Mouse (Mus musculus) neural tube, embryonic 12.5 days (tissue): ENCODE measurements at regions not wholly inside any gene's neighbourhood (a gene's known extent, or its start where the extent isn't known, plus 50 kb on each side); places are given as distances from the start of the nearest gene placed in this dataset.

Experiments used
- ATAC-seq: fragments of 200-750 bp; cut with Nextera tagmentation; 2 replicates; pipeline ENCODE4 v1.8.0; 2017; ENCODE audit warnings: low read depth, mild to moderate bottlenecking, moderate TSS enrichment, moderate library complexity; ENCODE audit not compliant: low FRiP score
- H3K27ac ChIP-seq: fragments of 300-500 bp; sonication (generic); 2 replicates; pipeline ENCODE4 v1.5.1; 2016
- H3K27me3 ChIP-seq: fragments of 300-500 bp; sonication (generic); replicated peaks from 2 replicates; pipeline ENCODE4 v1.6.1; 2016; ENCODE audit warnings: mild to moderate bottlenecking
- H3K36me3 ChIP-seq: fragments of 300-500 bp; sonication (generic); 2 replicates; pipeline ENCODE4 v1.6.1; 2016; ENCODE audit warnings: mild to moderate bottlenecking
- H3K4me1 ChIP-seq: fragments of 300-500 bp; sonication (generic); 2 replicates; pipeline ENCODE4 v1.6.1; 2016
- H3K4me2 ChIP-seq: fragments of 300-500 bp; sonication (generic); replicated peaks from 2 replicates; pipeline ENCODE4 v1.6.1; 2016; ENCODE audit warnings: mild to moderate bottlenecking
- H3K4me3 ChIP-seq: fragments of 300-500 bp; sonication (generic); 2 replicates; pipeline ENCODE4 v1.5.1; 2016
- H3K9ac ChIP-seq: fragments of 300-500 bp; sonication (generic); 2 replicates; pipeline ENCODE4 v1.6.1; 2016; ENCODE audit warnings: mild to moderate bottlenecking
- H3K9me3 ChIP-seq: fragments of 300-500 bp; sonication (generic); 2 replicates; pipeline ENCODE4 v1.6.1; 2016; ENCODE audit warnings: mild to moderate bottlenecking
- WGBS: fragments of 180-500 bp; shearing (Covaris S2); methylation state at CpG from one replicate; pipeline ENCODE4 v1.1.7; 2016; 5-methylcytosine and 5-hydroxymethylcytosine counted together

DNA sequence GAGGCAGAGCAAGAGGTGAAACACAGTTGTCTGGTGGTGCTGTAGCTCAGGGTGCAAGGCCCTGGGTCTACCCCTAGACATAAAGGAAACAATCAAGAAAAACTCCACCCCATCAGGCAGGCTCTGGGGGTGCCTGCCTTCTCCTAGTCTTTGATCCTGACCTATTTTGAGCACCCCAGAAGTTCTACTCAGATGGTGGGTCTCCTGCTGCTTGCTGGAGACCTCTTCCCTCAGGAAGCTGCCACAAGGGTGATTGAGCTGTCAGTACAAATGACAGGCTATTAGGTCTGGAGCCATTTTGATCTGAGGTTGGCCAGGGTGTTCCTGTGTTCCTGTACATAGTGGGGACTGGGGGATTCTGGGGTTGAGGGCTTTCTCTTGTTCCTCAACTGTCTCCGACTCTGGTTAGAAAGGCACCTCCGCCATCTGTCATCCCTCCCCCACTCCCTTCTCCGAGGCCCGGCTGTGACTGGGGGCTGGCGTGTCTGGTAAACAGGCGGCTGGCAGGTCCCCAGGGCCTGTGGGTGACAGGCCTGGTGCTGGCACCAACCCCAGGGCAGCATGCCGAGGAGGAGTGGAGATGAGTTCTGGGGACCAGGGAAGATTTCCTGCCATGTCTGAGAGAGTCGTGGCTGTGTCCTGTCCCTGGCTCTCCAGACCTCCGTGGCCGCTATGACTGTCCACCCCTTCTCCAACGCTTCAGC, 97.2 kb downstream of the Cstad start:
- Histone ChIP-seq H3K4me2 (peak overlapping the region; percentile 65), H3K27ac (peak overlapping the region; percentile 100), H3K4me3 (no peak overlapping the region), H3K36me3 (no peaks in the 10 kb centered on the region), H3K9ac (peak overlapping the region; percentile 51; the same call in 1 of the 2 replicates), H3K4me1 (peaks cover 60% of the 10 kb centered on the region), H3K27me3 (no peaks in the 10 kb centered on the region), H3K9me3 (no peaks in the 10 kb centered on the region)
- 3% methylated on average over 11 of the region's 11 CpGs for WGBS
- peak; percentile 34 for ATAC-seq

DNA sequence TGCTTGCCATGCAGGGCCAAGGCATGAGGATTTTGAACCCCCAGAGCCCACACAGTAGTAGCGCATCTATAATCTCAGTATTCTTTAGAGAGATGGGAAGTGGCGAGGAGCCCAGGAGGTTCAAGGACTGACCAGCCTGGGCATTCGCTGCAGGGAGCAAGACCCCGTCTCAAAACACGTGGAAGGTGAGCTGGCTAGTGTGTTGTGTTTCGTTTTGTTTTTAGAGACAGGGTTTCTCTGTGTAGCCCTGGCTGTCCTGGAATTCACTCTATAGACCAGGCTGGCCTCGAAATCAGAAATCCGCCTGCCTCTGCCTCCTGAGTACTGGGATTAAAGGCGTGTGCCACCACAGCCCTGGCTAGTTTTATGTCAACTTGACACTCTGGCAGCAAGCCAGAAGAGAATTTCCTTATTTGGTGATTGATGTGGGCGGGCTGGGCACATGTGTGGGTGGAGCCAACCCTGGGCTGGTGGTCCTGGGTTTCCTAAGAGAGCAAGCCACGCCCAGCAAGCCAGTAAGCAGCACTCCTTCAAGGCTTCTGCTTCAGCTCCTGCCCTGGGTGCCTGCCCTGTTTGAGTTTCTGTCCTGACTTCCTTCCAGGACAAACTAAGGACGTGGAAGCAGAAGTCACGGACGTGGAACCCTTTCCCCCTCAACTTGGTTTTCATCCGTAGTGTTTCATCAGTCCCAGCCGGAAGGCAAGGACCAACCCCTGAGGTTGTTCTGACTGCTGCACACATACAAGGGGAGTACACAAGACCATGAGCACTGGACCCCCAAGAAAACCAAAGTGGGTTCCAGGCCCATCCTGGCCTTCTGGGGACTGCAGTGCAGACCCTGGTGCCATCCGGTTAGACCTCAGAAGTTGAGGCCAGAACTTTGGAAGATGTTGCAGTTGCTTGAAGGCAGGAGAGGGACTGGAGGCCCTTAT, 96.4 kb downstream of the Cstad start:
- Histone ChIP-seq H3K4me3 (no peak overlapping the region), H3K4me1 (peaks cover 64% of the 10 kb centered on the region), H3K4me2 (no peak overlapping the region), H3K9ac (no peak overlapping the region), H3K36me3 (no peaks in the 10 kb centered on the region), H3K27me3 (no peaks in the 10 kb centered on the region), H3K27ac (peak overlapping the region; percentile 100), H3K9me3 (no peaks in the 10 kb centered on the region)
- ATAC-seq = no peak
- 86% methylated on average over 17 of the region's 17 CpGs for WGBS

DNA sequence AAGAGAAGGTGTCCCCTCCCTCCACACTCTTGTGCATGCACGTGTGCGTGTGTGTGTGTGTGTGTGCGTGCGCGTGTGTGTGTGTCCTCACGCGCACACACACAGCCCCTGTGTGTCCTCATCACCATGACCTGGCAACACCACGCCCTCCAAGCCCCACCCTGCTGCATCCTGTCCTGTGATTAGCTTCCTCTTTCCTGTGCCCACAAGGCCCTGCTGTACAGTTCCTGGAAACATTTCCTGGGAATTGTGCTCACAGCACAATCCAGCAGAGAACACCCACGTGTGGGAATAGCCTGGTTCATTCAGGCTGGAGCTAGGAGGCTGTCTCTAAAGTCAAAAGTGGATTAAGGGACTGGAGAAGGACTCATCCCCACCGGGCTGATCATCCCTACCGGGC, 95.5 kb downstream of the Cstad start:
- Histone ChIP-seq H3K4me1 (peaks cover 62% of the 10 kb centered on the region), H3K9me3 (no peaks in the 10 kb centered on the region), H3K36me3 (no peaks in the 10 kb centered on the region), H3K27me3 (no peaks in the 10 kb centered on the region), H3K9ac (no peak overlapping the region; the same call in 1 of the 2 replicates), H3K4me2 (no peak overlapping the region), H3K27ac (0 out of 2 replicates have a peak overlapping the region, but pooled peaks have one; percentile 39), H3K4me3 (no peak overlapping the region)
- whole genome bisulfite sequencing = 79% methylated on average over 11 of the region's 11 CpGs
- ATAC-seq = no peak

DNA sequence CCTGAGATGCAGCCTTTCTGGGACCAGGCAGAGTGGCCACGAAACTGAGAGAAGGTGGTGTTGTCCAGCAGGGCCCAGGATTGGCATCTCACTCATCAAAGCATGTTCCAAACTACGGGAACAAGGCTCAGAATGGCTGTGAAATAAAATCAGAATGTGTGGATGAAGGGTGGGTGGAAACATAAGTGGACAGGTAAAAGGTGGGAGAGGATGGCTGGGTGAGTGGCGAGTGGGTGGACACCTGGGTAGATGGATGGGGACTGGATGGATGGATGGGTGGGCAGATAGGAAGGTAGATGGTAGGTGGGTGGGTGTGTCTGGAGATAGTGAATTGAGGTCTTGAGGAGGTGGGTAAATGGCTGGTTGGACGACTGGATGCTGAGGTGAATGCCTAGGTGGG, 93.6 kb downstream of the Cstad start:
- Histone ChIP-seq H3K4me1 (peaks cover 51% of the 10 kb centered on the region), H3K9me3 (no peaks in the 10 kb centered on the region), H3K4me2 (no peak overlapping the region), H3K27me3 (no peaks in the 10 kb centered on the region), H3K4me3 (no peak overlapping the region), H3K36me3 (no peaks in the 10 kb centered on the region), H3K9ac (no peak overlapping the region), H3K27ac (no peak overlapping the region)
- ATAC-seq = no peak
- 82% methylated on average over 4 of the region's 4 CpGs for WGBS

DNA sequence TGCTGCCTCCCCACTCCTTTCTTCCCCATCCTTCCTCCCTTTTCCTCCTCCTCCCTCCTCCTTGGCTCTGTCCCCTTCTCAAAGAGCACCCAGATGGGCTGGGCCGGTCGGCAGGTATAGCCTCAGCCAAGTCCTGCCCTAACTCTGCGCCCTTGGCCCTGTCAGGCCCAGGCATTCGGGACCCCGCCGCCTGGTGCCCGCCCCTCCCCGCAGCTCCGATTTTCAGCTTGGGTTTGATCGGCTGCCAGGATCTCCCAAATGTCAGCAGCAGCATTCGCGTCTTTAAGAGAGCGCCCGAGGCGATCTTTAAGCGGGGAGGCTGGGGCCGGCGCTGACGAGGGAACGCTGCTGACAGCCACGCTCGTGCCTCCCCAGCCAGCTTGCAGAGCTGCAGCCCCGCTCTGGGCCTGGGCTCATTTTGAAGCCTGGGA, 92.3 kb downstream of the Cstad start:
- Histone ChIP-seq H3K9me3 (no peaks in the 10 kb centered on the region), H3K4me2 (peak overlapping the region; percentile 40), H3K27me3 (no peaks in the 10 kb centered on the region), H3K4me1 (peaks cover 48% of the 10 kb centered on the region), H3K4me3 (no peak overlapping the region), H3K27ac (peak overlapping the region; percentile 46; the same call in 1 of the 2 replicates), H3K36me3 (no peaks in the 10 kb centered on the region), H3K9ac (peak overlapping the region; percentile 40)
- ATAC-seq = no peak
- WGBS = 3% methylated on average over 23 of the region's 23 CpGs

DNA sequence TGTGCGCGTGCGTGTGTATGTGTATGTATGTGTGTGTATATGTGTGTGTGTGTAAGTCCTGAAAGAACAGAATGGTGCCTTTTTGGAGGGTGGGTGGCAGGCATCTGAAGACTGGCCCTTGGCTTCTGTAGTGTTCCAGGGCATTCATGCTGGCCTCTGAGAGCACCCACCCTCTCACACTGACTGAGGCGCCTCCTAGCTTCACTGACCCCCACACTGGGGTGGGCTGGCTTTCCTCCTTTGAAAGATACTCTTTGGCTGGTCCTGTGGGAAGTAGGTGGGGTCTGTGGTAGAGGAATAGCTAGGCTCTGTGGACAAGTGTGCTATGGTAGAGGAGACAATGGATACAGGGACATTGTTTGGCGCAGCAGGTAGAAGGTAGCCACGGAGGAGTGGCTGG, 91.5 kb downstream of the Cstad start:
- ATAC-seq = no peak
- 67% methylated on average over 6 of the region's 6 CpGs for WGBS
- H3K4me3 ChIP-seq = no peak overlapping the region
- H3K9ac ChIP-seq = peak overlapping the region; percentile 40; the same call in 1 of the 2 replicates
- no peak overlapping the region for H3K27ac ChIP-seq
- no peaks in the 10 kb centered on the region for H3K36me3 ChIP-seq
- H3K4me2 ChIP-seq = no peak overlapping the region
- H3K27me3 ChIP-seq = no peaks in the 10 kb centered on the region
- H3K4me1 ChIP-seq = peaks cover 42% of the 10 kb centered on the region
- no peaks in the 10 kb centered on the region for H3K9me3 ChIP-seq

DNA sequence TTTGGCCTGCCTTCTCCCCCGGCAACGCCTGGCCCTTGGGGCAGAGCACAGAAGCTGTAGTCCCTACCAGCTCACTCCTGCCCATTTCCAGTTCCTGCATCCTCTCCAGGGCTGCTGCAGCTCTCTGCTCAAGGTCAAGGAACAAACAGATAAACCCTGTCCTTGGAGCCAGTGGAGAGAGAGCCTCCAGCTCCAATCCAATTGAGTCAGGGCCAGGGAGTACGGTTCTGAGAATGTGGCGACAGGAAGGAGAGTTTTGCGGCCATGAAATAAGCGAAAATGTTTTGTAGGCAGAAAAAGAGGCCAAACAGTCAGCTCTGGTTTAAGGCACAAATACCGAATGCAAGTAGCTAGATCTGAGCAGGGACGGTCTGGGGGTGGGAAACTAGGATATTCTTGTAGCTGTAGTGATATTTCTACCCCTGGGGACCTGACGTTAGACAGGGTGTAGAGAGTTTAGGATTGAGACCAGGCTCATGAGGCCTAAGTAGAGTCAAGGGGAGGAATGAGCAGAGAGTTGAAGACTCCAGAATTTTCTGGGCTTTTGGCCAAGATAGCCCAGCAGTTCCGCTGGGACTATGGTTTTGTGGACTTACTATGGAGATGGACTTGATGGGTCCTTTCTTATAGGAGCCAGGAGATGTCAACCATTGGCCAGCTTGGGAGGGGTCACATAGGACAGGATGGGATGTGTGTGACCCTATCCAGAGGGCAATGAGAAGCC, 90.5 kb downstream of the Cstad start:
- 83% methylated on average over 10 of the region's 10 CpGs for WGBS
- H3K27ac ChIP-seq = no peak overlapping the region

DNA sequence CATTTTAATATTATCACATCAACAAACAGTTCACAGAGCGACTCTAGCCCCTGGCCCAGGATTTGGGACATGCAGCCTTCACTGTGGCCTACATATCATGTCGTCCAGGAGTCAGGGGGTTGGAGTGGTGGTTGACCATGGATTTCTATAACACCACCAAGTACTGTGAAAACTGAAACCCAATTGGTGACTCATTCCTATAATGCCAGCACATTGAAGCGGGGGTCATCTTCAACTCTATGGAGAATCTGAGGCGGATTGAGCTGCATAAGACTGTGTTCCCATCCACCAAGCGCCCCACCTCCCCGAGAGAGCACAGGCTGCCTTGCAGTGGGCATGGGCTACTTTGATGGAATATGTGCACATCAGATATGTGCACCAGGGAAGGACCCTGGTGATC, 89.6 kb downstream of the Cstad start:
- Histone ChIP-seq H3K27ac (no peak overlapping the region), H3K27me3 (no peaks in the 10 kb centered on the region), H3K4me1 (peaks cover 35% of the 10 kb centered on the region), H3K9ac (no peak overlapping the region), H3K36me3 (no peaks in the 10 kb centered on the region; the same call in 1 of the 2 replicates), H3K9me3 (peaks cover 11% of the 10 kb centered on the region; the same call in 1 of the 2 replicates), H3K4me2 (no peak overlapping the region), H3K4me3 (no peak overlapping the region)
- 90% methylated on average over 6 of the region's 6 CpGs for WGBS
- no peak for ATAC-seq

More for the DNA sequence above, 90.5 kb downstream of the Cstad start:
- peaks cover 5% of the 10 kb centered on the region; the same call in 1 of the 2 replicates for H3K9me3 ChIP-seq
- 0 out of 2 replicates have a peak overlapping the region, but pooled peaks have one; percentile 6 for H3K9ac ChIP-seq
- no peaks in the 10 kb centered on the region for H3K27me3 ChIP-seq
- peaks cover 36% of the 10 kb centered on the region for H3K4me1 ChIP-seq
- no peak overlapping the region for H3K4me3 ChIP-seq
- H3K4me2 ChIP-seq = no peak overlapping the region
- H3K36me3 ChIP-seq = no peaks in the 10 kb centered on the region
- ATAC-seq = no peak

DNA sequence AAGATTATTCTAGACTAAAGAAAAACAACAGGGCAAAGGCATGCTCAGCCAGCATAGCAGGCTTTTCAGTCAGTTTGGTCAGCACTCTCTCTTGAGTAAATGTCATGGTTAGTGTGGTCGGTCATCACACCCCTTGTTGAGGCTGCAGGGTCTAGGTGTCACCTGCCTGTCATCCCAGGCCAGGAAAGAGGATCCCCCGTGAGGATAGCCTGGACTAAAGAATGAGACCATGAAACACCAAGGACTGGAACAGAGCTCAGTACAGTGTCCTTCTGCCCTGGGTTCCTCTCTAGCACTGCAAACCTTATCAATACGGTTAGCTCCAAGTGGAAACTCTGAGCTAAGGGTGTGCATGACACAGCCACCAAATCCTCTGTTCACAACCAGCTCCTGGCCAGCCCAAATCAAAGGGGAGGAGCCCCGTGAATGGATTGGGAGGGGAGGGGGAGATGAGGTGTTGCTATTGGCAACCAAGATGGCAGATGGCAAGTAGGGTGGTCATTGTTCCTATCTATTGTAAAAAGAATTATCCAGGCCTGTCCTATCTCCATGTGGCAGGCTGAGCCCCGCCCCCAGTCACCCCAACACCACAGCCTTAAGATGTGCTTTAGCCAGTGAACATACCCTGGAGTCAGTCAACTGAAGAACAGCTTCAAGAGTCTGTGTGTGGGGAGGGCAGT, 87.4 kb downstream of the Cstad start:
- no peak overlapping the region for H3K27ac ChIP-seq
- H3K9me3 ChIP-seq = peaks cover 11% of the 10 kb centered on the region; the same call in 1 of the 2 replicates
- no peak overlapping the region for H3K4me3 ChIP-seq
- 41% methylated on average over 5 of the region's 5 CpGs for WGBS
- no peak overlapping the region for H3K9ac ChIP-seq
- H3K36me3 ChIP-seq = no peaks in the 10 kb centered on the region; the same call in 1 of the 2 replicates
- H3K4me2 ChIP-seq = no peak overlapping the region
- H3K4me1 ChIP-seq = peaks cover 40% of the 10 kb centered on the region
- peak; percentile 56 for ATAC-seq
- H3K27me3 ChIP-seq = no peaks in the 10 kb centered on the region

DNA sequence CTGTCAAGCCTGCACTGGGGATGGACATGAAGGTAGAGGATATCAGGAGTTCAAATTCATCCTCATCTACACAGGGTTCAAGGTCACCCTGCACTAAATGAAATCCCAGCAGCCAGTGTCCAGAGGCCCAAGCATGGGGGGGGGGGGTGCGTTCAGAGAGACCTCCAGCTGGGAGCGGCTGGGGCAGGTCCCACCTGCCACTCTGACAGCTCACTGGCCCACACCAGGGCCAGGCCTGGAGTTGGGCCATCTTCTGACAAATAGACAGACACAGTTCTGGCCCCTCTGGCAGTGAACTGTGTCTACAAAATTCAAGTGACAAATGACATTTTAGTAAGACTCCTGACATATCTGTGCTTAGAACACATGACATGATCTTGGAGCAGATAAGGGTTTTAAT, 86.8 kb downstream of the Cstad start:
- Histone ChIP-seq H3K36me3 (no peaks in the 10 kb centered on the region; the same call in 1 of the 2 replicates), H3K4me2 (no peak overlapping the region), H3K4me1 (peaks cover 40% of the 10 kb centered on the region), H3K4me3 (no peak overlapping the region), H3K9ac (no peak overlapping the region), H3K27ac (no peak overlapping the region), H3K27me3 (0 out of 2 replicates have a peak, but pooled peaks cover under 1% of the 10 kb centered on the region), H3K9me3 (peaks cover 11% of the 10 kb centered on the region; the same call in 1 of the 2 replicates)
- no peak for ATAC-seq
- WGBS = 67% methylated on average over 2 of the region's 2 CpGs

DNA sequence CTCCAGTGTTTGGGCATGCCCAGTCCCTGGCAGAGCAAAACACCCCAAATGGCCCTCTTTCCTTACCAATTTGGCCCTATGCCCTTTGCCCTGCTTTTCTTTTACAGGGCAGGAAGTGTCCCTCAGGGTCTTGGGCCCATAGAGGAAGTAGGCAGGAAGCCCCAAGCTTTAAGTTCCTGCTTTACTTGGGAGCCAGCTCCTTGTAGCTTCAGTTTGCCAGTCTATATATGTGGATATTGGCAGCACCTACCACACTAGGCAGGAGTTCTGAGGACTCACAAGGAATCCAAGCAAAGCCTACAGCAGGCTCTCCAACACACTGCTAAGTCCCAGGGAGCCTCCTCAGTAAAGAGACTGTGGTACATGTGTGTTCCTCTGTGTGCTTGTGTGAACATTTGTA, 84.2 kb downstream of the Cstad start:
- H3K27me3 ChIP-seq = peaks cover 11% of the 10 kb centered on the region; the same call in 1 of the 2 replicates
- no peak overlapping the region for H3K27ac ChIP-seq
- H3K4me3 ChIP-seq = no peak overlapping the region
- H3K4me1 ChIP-seq = peaks cover 34% of the 10 kb centered on the region
- H3K4me2 ChIP-seq = no peak overlapping the region
- no peak overlapping the region for H3K9ac ChIP-seq
- peaks cover 11% of the 10 kb centered on the region; the same call in 1 of the 2 replicates for H3K9me3 ChIP-seq
- no peaks in the 10 kb centered on the region; the same call in 1 of the 2 replicates for H3K36me3 ChIP-seq
- no peak for ATAC-seq
